Mouse (Mus musculus): ENCODE results near the gene Mrgprx1.

Gene Mrgprx1

GRCm38 (mm10) chr7:48027497-48027896, at the start of gene Mrgprx1:
TSS of gene Mrgprx1 (minus strand) at chr7:48027597.
- no peak for DNase-seq (ENCODE audit: low spot score)

- DNase-seq (ENCODE audit: low spot score): no peak
Observed at GRCm38 (mm10) chr7:48075521-48075920, 48.1 kb upstream of the Mrgprx1 start.

GRCm38 (mm10) chr7:48046475-48047185, 19.2 kb upstream of the Mrgprx1 start:
- DNase-seq (ENCODE audit: low spot score): no peak

- DNase-seq (ENCODE audit: low spot score): no peak
Observed at GRCm38 (mm10) chr7:48044046-48044445, 16.6 kb upstream of the Mrgprx1 start.

- no peak for DNase-seq (ENCODE audit: low spot score)
Observed at GRCm38 (mm10) chr7:48017874-48018273, 9.5 kb downstream of the Mrgprx1 start.

GRCm38 (mm10) chr7:47995689-47996088, 31.7 kb downstream of the Mrgprx1 start:
- DNase-seq (ENCODE audit: low spot score): no peak

GRCm38 (mm10) chr7:47986752-47987151, 40.6 kb downstream of the Mrgprx1 start:
- no peak for DNase-seq (ENCODE audit: low spot score)

GRCm38 (mm10) chr7:47981995-47982394, 45.4 kb downstream of the Mrgprx1 start, which contains the start of gene Mrgpra4:
TSS of gene Mrgpra4 (minus strand) at chr7:47982095.
- no peak for DNase-seq (ENCODE audit: low spot score)

All from urinary bladder, postnatal 14 days (tissue).